Mouse (Mus musculus): ENCODE data around the gene Gas7.

DNA sequence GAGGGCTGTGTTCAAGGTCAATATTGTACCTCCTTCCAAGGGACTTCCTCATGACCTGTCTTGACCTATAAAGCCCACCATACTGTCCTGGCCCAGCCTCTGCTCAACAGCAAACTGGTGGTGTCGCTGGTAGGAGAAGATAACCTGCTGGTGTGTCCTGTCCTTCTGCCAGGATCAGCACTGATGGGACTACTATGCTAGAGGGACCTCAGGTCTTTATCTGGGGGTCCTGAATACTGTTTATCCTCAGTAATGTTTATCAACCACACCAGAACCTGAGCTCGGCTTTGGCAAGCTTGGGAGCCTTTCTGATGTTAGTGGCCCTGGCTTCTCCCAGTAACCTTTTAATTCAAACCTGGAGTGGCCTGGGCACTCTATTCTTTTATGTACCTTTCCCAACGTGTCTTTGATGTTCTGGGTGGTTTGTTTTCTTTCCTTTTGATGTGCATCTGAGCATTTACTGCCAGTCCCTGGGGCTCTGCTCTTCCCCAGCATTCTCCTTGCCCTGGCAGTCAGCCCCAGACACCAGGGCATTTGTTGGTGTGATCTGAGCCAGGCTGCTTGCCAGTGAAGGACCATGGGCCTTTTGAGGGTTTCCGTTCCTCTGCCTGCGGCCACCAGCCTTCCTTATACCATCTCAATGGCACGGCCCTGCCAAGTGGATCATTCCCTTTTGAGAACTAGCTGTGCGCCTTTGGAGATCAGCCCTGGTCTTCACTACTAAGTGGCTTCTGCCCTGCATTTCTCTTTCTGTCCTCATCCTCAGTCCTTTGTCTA is 46.4 kb downstream of the Gas7 start:
- TF ChIP-seq CTCF (IDR thresholded peaks at IDR 0.05; ENCODE audit: low read depth, low read length) (no peak), POLR2A (IDR thresholded peaks at IDR 0.05; ENCODE audit: borderline replicate concordance, low read depth, low read length) (no peak)
